ENCODE assay signal across 13 mouse cellular contexts in genomic region chr17:30225030-30225740, GRCm38 (mm10).
A peak's percentile ranks its signal among the peaks of the same experiment; 100 is the strongest.
DNase-seq lines count a peak whose midpoint lies in the region; ATAC-seq and TF ChIP-seq lines count a peak whose summit lies in the region.
"Had no signal": no experiment of that assay in that cellular context is flagged by ENCODE, and none has a peak within 500 bp of the region (broad histone marks: within the 10 kb centered on the region; RNA-seq: fewer than 3 reads in every experiment).

No protein-coding gene starts in this region.

- no peak for TF ChIP-seq CTCF in intestine, postnatal 0 days (IDR thresholded peaks at IDR 0.05; ENCODE audit: low read depth)
- TF ChIP-seq CTCF in heart, adult 2 months (IDR thresholded peaks at IDR 0.05), result no peak

- intact Hi-C loops in heart, adult 2 months (cut with DNase I), result no loop called here

- H3K27ac ChIP-seq in intestine, embryonic 14.5 days (ENCODE audit: low read depth), result no peak overlapping the region
- no peak overlapping the region for H3K27ac ChIP-seq in intestine, postnatal 0 days (ENCODE audit: low read depth, low read length)
- 0 out of 2 replicates have a peak overlapping the region, but pooled peaks have one; percentile 19 for H3K27ac ChIP-seq in embryonic facial prominence, embryonic 12.5 days
- H3K27ac ChIP-seq in hindbrain, embryonic 15.5 days (replicated peaks), result no peak overlapping the region
- H3K27ac ChIP-seq in midbrain, embryonic 14.5 days (replicated peaks; ENCODE audit: low read depth, low read length), result 0 out of 2 replicates have a peak overlapping the region, but pooled peaks have one; percentile 5
- H3K27ac ChIP-seq in heart, adult 2 months, result no peak overlapping the region
- H3K27ac ChIP-seq: liver, embryonic 13.5 days had no signal

- H3K4me1 ChIP-seq in intestine, embryonic 14.5 days (replicated peaks; ENCODE audit: control insufficient read depth, insufficient read depth, low read length), result peaks cover 22% of the 10 kb centered on the region
- no peaks in the 10 kb centered on the region for H3K4me1 ChIP-seq in intestine, postnatal 0 days (replicated peaks; ENCODE audit: control insufficient read depth, insufficient read depth, low read length)
- H3K4me1 ChIP-seq in embryonic facial prominence, embryonic 12.5 days, result peaks cover 19% of the 10 kb centered on the region
- peaks cover 36% of the 10 kb centered on the region for H3K4me1 ChIP-seq in hindbrain, embryonic 15.5 days (replicated peaks)
- peaks cover 44% of the 10 kb centered on the region for H3K4me1 ChIP-seq in midbrain, embryonic 14.5 days (ENCODE audit: control insufficient read depth, insufficient read depth, low read length)
- no peaks in the 10 kb centered on the region for H3K4me1 ChIP-seq in heart, adult 2 months (ENCODE audit: control insufficient read depth, insufficient read depth, low read length)

- H3K36me3 ChIP-seq in intestine, embryonic 14.5 days (ENCODE audit: control insufficient read depth, insufficient read depth, low read length), result no peaks in the 10 kb centered on the region
- H3K36me3 ChIP-seq in intestine, postnatal 0 days (ENCODE audit: control insufficient read depth, insufficient read depth), result peaks cover 11% of the 10 kb centered on the region
- H3K36me3 ChIP-seq in embryonic facial prominence, embryonic 12.5 days, result 0 out of 2 replicates have a peak, but pooled peaks cover 2% of the 10 kb centered on the region
- H3K36me3 ChIP-seq in hindbrain, embryonic 15.5 days, result no peaks in the 10 kb centered on the region
- 0 out of 2 replicates have a peak, but pooled peaks cover 3% of the 10 kb centered on the region for H3K36me3 ChIP-seq in midbrain, embryonic 14.5 days (ENCODE audit: control insufficient read depth, insufficient read depth, low read length)
- H3K36me3 ChIP-seq in heart, adult 2 months (ENCODE audit: control insufficient read depth, insufficient read depth, low read length), result no peaks in the 10 kb centered on the region
- H3K36me3 ChIP-seq: liver, embryonic 13.5 days had no signal

- H3K9ac ChIP-seq in intestine, embryonic 14.5 days (ENCODE audit: low read length), result no peak overlapping the region
- H3K9ac ChIP-seq in intestine, postnatal 0 days (ENCODE audit: low read depth, low read length), result no peak overlapping the region
- no peak overlapping the region for H3K9ac ChIP-seq in embryonic facial prominence, embryonic 12.5 days
- no peak overlapping the region for H3K9ac ChIP-seq in hindbrain, embryonic 15.5 days
- no peak overlapping the region; the same call in 1 of the 2 replicates for H3K9ac ChIP-seq in midbrain, embryonic 14.5 days (replicated peaks; ENCODE audit: low read length)
- H3K9ac ChIP-seq in heart, adult 2 months (ENCODE audit: low read depth, low read length), result no peak overlapping the region
- H3K9ac ChIP-seq: liver, embryonic 13.5 days had no signal

- no peak overlapping the region for H3K4me2 ChIP-seq in intestine, embryonic 14.5 days (ENCODE audit: low read length)
- no peak overlapping the region for H3K4me2 ChIP-seq in intestine, postnatal 0 days (replicated peaks; ENCODE audit: low read depth)
- H3K4me2 ChIP-seq in embryonic facial prominence, embryonic 12.5 days (replicated peaks), result no peak overlapping the region
- no peak overlapping the region for H3K4me2 ChIP-seq in hindbrain, embryonic 15.5 days
- no peak overlapping the region for H3K4me2 ChIP-seq in midbrain, embryonic 14.5 days (ENCODE audit: low read length)
- H3K4me2 ChIP-seq: liver, embryonic 13.5 days had no signal

- no peak for TF ChIP-seq EP300 in heart, adult 2 months (IDR thresholded peaks at IDR 0.05; ENCODE audit: insufficient read depth, low read depth, low read length)

- no peaks in the 10 kb centered on the region for H3K27me3 ChIP-seq in intestine, embryonic 14.5 days (replicated peaks; ENCODE audit: control insufficient read depth, insufficient read depth, low read length)
- H3K27me3 ChIP-seq in intestine, postnatal 0 days (replicated peaks; ENCODE audit: control insufficient read depth, insufficient read depth, low read length), result no peaks in the 10 kb centered on the region
- H3K27me3 ChIP-seq in embryonic facial prominence, embryonic 12.5 days, result no peaks in the 10 kb centered on the region
- no peaks in the 10 kb centered on the region for H3K27me3 ChIP-seq in hindbrain, embryonic 15.5 days
- H3K27me3 ChIP-seq in midbrain, embryonic 14.5 days (ENCODE audit: control insufficient read depth, insufficient read depth, low read length), result no peaks in the 10 kb centered on the region
- H3K27me3 ChIP-seq in heart, adult 2 months (ENCODE audit: control insufficient read depth, insufficient read depth, low read length), result no peaks in the 10 kb centered on the region
- H3K27me3 ChIP-seq: liver, embryonic 13.5 days had no signal

- peak; percentile 49; the same call in 1 of the 2 replicates for ATAC-seq in intestine, embryonic 14.5 days (replicated peaks; ENCODE audit: low FRiP score, low TSS enrichment, low read depth)
- no peak for ATAC-seq in intestine, postnatal 0 days
- ATAC-seq in embryonic facial prominence, embryonic 12.5 days (ENCODE audit: insufficient number of reproducible peaks, insufficient read depth, low FRiP score, low TSS enrichment), result peak; percentile 29; the same call in 1 of the 2 replicates
- ATAC-seq in hindbrain, embryonic 15.5 days (ENCODE audit: low FRiP score, low read depth), result peak; percentile 40; the same call in 1 of the 2 replicates
- 0 out of 2 replicates have a peak, but pooled peaks have one; percentile 42 for ATAC-seq in midbrain, embryonic 14.5 days (ENCODE audit: low FRiP score, low TSS enrichment)

- no peaks in the 10 kb centered on the region for H3K9me3 ChIP-seq in intestine, embryonic 14.5 days (ENCODE audit: control insufficient read depth, low read length)
- H3K9me3 ChIP-seq in intestine, postnatal 0 days (ENCODE audit: control insufficient read depth), result no peaks in the 10 kb centered on the region
- no peaks in the 10 kb centered on the region for H3K9me3 ChIP-seq in embryonic facial prominence, embryonic 12.5 days
- no peaks in the 10 kb centered on the region for H3K9me3 ChIP-seq in hindbrain, embryonic 15.5 days
- no peaks in the 10 kb centered on the region for H3K9me3 ChIP-seq in midbrain, embryonic 14.5 days (ENCODE audit: control insufficient read depth, low read length)
- H3K9me3 ChIP-seq: liver, embryonic 13.5 days had no signal

- no peak for DNase-seq in intestine, embryonic 14.5 days (ENCODE audit: low spot score)
- peak; percentile 77 for DNase-seq in midbrain, embryonic 14.5 days
- DNase-seq in adrenal gland, postnatal 4 days (ENCODE audit: low spot score in 2 of 2), result no peak
- DNase-seq in heart, adult 2 months, result no peak
- no peak for DNase-seq in right cerebral cortex, postnatal 4 days
- DNase-seq: adrenal gland, postnatal 25 days; cerebellum, adult 2 months; gastrocnemius, postnatal 36 days; kidney, adult 11 months; liver, embryonic 13.5 days had no signal

- no peak overlapping the region for H3K4me3 ChIP-seq in intestine, embryonic 14.5 days (ENCODE audit: low read depth, low read length)
- H3K4me3 ChIP-seq in intestine, postnatal 0 days (ENCODE audit: low read depth, low read length), result no peak overlapping the region
- H3K4me3 ChIP-seq in embryonic facial prominence, embryonic 12.5 days, result no peak overlapping the region
- no peak overlapping the region for H3K4me3 ChIP-seq in hindbrain, embryonic 15.5 days
- H3K4me3 ChIP-seq in midbrain, embryonic 14.5 days (replicated peaks; ENCODE audit: low read depth, low read length), result no peak overlapping the region
- no peak overlapping the region for H3K4me3 ChIP-seq in heart, adult 2 months
- H3K4me3 ChIP-seq: liver, embryonic 13.5 days had no signal

- no peak for TF ChIP-seq POLR2A in heart, adult 2 months (IDR thresholded peaks at IDR 0.05; ENCODE audit: insufficient read depth, low read depth, low read length)

- WGBS in intestine, embryonic 14.5 days, result 22% methylated on average over 5 of the region's 5 CpGs
- WGBS in intestine, postnatal 0 days, result 38% methylated on average over 5 of the region's 5 CpGs
- WGBS in embryonic facial prominence, embryonic 12.5 days, result 45% methylated on average over 5 of the region's 5 CpGs
- WGBS in hindbrain, embryonic 15.5 days, result 36% methylated on average over 5 of the region's 5 CpGs
- 24% methylated on average over 5 of the region's 5 CpGs for WGBS in midbrain, embryonic 14.5 days
- 71% methylated on average over 5 of the region's 5 CpGs for WGBS in heart, adult 2 months

- H3K79me2 ChIP-seq in heart, adult 2 months (replicated peaks; ENCODE audit: control insufficient read depth, insufficient read depth, low read length), result no peaks in the 10 kb centered on the region

Comparison
In these comparisons a context has a peak if more than half of its experiments do, and no peak if none do; other contexts are left out.
1. H3K27ac ChIP-seq: peak in embryonic facial prominence, embryonic 12.5 days (single experiment) and midbrain, embryonic 14.5 days (single experiment); none in intestine, embryonic 14.5 days (single experiment), intestine, postnatal 0 days (single experiment), hindbrain, embryonic 15.5 days (single experiment) and heart, adult 2 months (single experiment).